Mouse (Mus musculus) Patski (cell line): ENCODE results near the gene Hoxb6. TPM values are rescaled to one million over a fixed set of nuclear protein-coding genes. Genes with fewer than 3 reads are reported as not detected.

Experiments used
- ATAC-seq: fragments of 100-300 bp; one replicate; pipeline ENCODE4 v1.8.0; 2021
- CTCF ChIA-PET: fragments of 350-600 bp; sonication (Branson Sonifier 250); formaldehyde crosslinking; loops from one replicate; lab custom pipeline; 2022; ENCODE audit warnings: inconsistent platforms; lab: Charles Lee
- POLR2A ChIA-PET: fragments of 350-600 bp; sonication (Branson Sonifier 250); formaldehyde crosslinking; loops from one replicate; lab custom pipeline; 2022; ENCODE audit warnings: antibody characterized with exemption, inconsistent platforms; lab: Charles Lee
- DNase-seq: peaks from one replicate; pipeline ENCODE4 v3.0.0-alpha.2; 2011; ENCODE audit warnings: low read depth, low spot score
- H3K27me3 ChIP-seq: fragments of 371-371 bp; one replicate; pipeline ENCODE4 v1.5.1; 2021
- CTCF ChIP-seq: fragments of 100-300 bp; IDR thresholded peaks from one replicate; pipeline ENCODE4 v1.5.1; 2021
- in situ Hi-C: fragments of 300-500 bp; cut with MboI; formaldehyde crosslinking; loops from 3 replicates; pipeline ENCODE4 v1.11.1; 2018; ENCODE audit warnings: low pct_unique_long_range_greater_than_20kb, mixed read lengths
- polyA plus RNA-seq: library from polyadenylated mRNA; unstranded; gene quantifications from one replicate; pipeline ENCODE4 v1.2.3, GENCODE M21; 2021

The Hoxb6 gene
- polyA plus RNA-seq, 1 experiment from 2014 or later = 69.7 TPM

DNA sequence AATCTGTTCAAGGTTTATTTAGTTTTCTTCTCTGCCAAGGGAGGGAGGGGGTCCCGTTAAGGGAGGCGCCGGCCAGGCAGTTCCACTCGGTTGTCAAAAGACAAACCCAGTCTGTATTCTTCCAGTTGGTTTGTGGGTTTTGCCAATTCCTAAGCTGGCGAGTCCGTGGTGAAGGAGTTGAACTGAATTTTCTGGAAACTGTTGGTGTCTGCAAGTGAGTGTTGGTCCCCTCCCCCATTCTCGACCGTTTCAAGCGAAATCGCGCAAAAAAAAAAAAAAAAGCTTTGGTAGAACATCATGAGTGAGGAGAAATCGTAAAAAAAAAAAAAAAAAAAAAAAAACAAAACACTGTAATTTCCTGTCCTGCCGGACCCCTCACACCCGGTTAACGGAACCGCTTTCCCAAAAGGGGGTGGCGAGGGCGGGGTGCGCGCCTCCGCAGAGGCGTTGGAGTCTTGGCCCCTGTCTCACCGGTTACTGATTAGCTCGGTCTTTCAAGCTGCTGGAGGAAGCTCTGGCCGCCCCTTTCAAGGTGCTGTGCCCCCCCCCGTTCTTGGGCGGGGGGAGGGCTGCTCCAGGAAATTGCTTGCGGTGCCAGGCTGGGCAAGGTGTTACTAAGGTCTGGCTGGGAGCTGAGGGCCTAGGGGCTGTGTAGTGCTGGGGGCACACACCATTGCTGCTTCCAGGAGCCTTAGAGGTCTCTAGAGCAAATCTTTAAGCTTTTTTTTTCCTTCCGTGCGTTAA, 3.0 kb downstream of the Hoxb6 start:
- CTCF ChIA-PET = interaction anchor here (0.7 to 21.6 kb wide), 7 partner anchors 9 to 434 kb away, joined by 3 to 215 read pairs (median 4); partner anchors contain the start of gene Hoxb8
- in situ Hi-C loops = loop anchor here (5.0 kb wide), 1 partner anchor 442 kb away; no protein-coding TSS in a partner anchor
- DNase-seq (no peak), ATAC-seq (no peak)
- POLR2A ChIA-PET = interaction anchor here (0.6 to 42.9 kb wide), 14 partner anchors 7 to 567 kb away, joined by 3 to 1274 read pairs (median 6); partner anchors contain the start of genes Hoxb4, Hoxb5, Hoxb6 and Hoxb7
- H3K27me3 ChIP-seq = no peaks in the 10 kb centered on the region
- no peak for TF ChIP-seq CTCF

DNA sequence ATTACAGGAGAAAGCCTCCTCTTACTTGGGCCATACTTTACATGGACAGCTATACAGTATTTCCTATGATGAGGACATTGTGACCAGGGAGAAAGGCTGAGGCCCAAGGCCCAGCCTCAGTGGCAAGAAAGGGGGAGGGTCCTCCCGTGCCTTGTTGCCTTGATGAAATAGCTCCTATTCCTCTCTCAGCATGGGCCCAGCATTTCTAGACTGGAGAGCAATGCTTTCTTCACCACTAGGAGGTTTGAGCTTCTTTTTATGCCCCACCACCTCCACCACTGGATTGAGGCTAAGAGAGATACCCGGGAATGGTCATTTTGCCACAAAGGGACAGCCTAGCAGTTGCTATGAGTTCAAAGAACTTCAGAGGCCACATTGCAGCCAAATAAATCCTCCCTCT, 4.7 kb downstream of the Hoxb6 start:
- H3K27me3 ChIP-seq = no peaks in the 10 kb centered on the region
- TF ChIP-seq CTCF = no peak
- DNase-seq (no peak), ATAC-seq (no peak)
- POLR2A ChIA-PET = interaction anchor here (0.6 to 42.9 kb wide), 12 partner anchors 5 to 1511 kb away, joined by 3 to 1274 read pairs (median 6); partner anchors contain the start of genes Hoxb4, Hoxb5, Hoxb6 and Hoxb7
- in situ Hi-C loops = loop anchor here (5.0 kb wide), 1 partner anchor 440 kb away; no protein-coding TSS in a partner anchor
- CTCF ChIA-PET = interaction anchor here (1.1 to 21.6 kb wide), 6 partner anchors 10 to 324 kb away, joined by 3 to 215 read pairs (median 4); partner anchors contain the start of gene Hoxb8

DNA sequence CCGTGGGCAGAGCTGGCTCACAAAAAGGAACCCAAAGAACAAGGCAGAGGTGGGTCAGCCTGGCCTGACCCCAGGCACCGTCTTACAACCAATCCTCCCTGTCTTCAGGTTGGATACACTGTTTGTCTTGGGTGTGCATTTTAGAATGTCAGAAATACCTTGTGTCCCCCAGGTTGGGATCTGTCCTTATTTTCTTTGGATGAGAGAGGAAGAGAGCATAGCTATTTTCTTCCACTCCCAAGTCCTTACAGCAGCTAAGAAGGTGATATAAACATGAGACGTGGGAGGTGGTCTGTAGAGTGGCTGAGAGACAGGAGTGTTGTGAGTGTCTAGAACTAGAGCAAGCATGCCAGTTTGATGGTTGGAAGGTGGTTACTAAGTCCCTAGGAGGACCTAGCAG, 5.2 kb downstream of the Hoxb6 start:
- ATAC-seq = no peak
- TF ChIP-seq CTCF = no peak
- ChIA-PET POLR2A (interaction anchor here (0.6 to 42.9 kb wide), 10 partner anchors 5 to 1511 kb away, joined by 3 to 1274 read pairs (median 6); partner anchors contain the start of genes Hoxb4, Hoxb5, Hoxb6 and Hoxb7), CTCF (interaction anchor here (1.2 to 21.6 kb wide), 4 partner anchors 9 to 324 kb away, joined by 3 to 215 read pairs (median 6); partner anchors contain the start of gene Hoxb8)
- DNase-seq = no peak
- H3K27me3 ChIP-seq = no peaks in the 10 kb centered on the region
- in situ Hi-C loops = loop anchor here (5.0 kb wide), 1 partner anchor 440 kb away; no protein-coding TSS in a partner anchor

DNA sequence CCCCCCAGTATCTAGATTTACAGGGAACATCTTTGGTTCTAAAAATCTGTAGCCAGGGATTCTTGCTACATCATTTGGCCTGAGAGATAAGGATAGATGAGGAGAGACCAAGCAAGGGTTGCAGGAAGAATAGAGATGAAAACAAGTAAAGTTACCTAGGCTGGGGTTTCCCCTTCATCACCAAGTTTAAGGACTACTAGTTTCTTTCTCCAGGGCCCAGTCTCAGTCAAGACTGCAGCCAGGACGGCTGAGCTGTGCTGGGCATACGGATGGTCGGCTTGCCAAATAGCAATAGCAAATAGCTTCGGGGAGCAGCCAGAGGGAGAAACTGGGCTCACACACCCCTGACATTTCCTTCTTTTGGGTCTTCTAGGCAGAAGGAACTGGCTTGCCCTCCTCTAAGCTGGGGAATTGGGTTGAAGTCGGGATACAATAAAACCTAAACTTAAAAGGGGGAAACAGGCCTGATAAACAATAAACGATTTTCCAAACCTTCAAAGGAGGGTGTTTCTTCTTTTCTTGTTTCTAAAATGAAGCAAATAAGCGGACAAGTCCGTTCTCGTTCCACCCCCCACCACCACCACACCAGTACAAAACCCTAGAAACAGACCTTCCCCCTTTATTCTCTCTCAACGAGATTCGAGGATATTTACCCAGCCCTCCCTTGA, 5.8 kb downstream of the Hoxb6 start:
- DNase-seq (no peak), ATAC-seq (no peak)
- CTCF ChIA-PET = interaction anchor here (1.2 to 21.6 kb wide), 3 partner anchors 19 to 323 kb away, joined by 3 to 215 read pairs (median 8); partner anchors contain the start of gene Hoxb8
- POLR2A ChIA-PET = interaction anchor here (1.8 to 42.9 kb wide), 4 partner anchors 4 to 249 kb away, joined by 6 to 1274 read pairs (median 645); partner anchors contain the start of genes Hoxb4, Hoxb5, Hoxb6 and Hoxb7
- in situ Hi-C loops = loop anchor here (5.0 kb wide), 1 partner anchor 439 kb away; no protein-coding TSS in a partner anchor
- TF ChIP-seq CTCF = no peak
- no peaks in the 10 kb centered on the region for H3K27me3 ChIP-seq

DNA sequence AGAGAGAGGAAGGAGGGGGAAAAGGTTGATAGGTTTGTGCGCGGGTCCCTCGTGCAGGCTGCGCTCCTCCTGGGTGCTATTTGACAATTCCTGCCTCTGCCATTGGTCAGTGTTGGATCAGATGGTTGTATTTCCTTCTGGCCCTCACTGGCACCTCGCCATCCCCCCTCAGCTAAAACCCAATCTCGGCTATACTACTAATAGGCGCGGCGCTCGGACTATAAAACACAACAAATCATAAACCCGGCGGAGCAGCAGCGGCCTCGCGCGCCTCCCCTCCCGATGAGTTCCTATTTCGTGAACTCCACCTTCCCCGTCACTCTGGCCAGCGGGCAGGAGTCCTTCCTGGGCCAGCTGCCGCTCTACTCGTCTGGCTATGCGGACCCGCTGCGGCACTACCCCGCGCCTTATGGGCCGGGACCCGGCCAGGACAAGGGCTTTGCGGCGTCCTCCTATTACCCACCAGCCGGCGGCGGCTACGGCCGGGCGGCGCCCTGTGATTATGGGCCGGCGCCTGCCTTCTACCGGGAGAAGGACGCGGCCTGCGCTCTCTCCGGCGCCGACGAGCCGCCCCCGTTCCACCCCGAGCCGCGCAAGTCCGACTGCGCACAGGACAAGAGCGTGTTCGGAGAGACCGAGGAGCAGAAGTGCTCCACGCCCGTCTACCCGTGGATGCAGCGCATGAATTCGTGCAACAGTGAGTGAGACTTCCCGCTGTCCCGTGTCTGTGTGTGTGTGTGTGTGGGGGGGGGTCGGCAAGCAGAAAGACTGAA, 6.8 kb downstream of the Hoxb6 start:
- no peaks in the 10 kb centered on the region for H3K27me3 ChIP-seq
- POLR2A ChIA-PET = interaction anchor here (1.0 to 42.9 kb wide), 6 partner anchors 3 to 322 kb away, joined by 3 to 1274 read pairs (median 24); partner anchors contain the start of genes Hoxb4, Hoxb5, Hoxb6 and Hoxb7
- DNase-seq = no peak
- CTCF ChIA-PET = interaction anchor here (21.6 kb wide), 1 partner anchor 20 kb away, joined by 215 read pairs; the partner anchor contains the start of gene Hoxb8
- no peak for TF ChIP-seq CTCF
- in situ Hi-C loops = loop anchor here (5.0 kb wide), 1 partner anchor 438 kb away; no protein-coding TSS in a partner anchor
- no peak for ATAC-seq

DNA sequence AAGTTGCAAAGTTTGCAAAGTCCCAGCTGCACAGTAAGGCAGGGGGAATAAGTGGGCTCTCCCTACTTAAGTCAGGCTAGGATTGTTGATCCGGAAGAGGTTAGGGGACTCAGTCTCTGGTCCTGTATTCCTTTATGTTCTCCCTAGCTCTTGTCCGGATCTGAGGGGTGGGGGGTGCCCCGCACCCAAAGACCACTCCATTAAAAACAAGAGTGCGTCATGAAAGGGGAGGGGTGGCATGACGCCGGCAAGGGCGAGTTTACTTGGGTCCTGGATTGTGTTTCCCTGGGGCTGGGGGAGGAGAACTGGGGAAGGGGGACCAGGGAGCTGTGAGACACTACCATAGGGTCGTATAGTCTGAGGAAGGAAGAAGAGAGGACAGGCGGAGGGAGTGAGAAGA, 7.5 kb downstream of the Hoxb6 start:
- ChIA-PET CTCF (interaction anchor here (21.6 kb wide), 1 partner anchor 21 kb away, joined by 215 read pairs; the partner anchor contains the start of gene Hoxb8), POLR2A (interaction anchor here (0.9 to 42.9 kb wide), 9 partner anchors 2 to 440 kb away, joined by 3 to 1274 read pairs (median 5); partner anchors contain the start of genes Hoxb4, Hoxb5, Hoxb6 and Hoxb7)
- ATAC-seq (no peak), DNase-seq (no peak)
- no peaks in the 10 kb centered on the region for H3K27me3 ChIP-seq
- TF ChIP-seq CTCF = no peak
- in situ Hi-C loops = loop anchor here (5.0 to 10.0 kb wide), 6 partner anchors 115 to 563 kb away; no protein-coding TSS in a partner anchor

DNA sequence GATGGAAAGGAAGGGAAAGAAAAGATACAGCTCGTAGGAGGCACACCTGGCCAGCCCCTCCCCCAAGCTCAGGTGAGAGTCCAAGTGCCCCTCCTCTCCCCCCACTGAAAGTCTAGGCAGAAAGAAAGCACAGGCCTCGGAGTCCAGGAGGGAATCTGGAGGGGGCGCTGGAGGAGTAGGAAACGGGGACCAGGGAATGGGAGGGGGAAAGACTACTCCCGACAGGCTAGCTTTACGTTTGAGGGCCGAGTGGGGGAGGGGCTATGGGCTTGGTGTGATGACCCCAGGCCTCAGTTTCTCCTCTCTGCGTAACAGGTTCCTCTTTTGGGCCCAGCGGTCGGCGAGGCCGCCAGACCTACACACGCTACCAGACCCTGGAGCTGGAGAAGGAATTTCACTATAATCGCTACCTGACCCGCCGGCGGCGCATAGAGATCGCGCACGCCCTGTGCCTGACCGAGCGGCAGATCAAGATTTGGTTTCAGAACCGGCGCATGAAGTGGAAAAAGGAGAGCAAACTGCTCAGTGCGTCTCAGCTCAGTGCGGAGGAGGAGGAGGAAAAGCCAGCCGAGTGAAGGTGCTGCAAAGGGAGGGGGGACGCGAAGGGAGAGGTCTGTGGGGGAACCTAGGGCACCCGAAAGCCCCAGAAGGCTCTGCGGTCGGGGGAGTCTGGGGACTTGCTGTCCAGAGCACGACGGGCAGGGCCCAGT, 8.2 kb downstream of the Hoxb6 start:
- ChIA-PET POLR2A (interaction anchor here (0.9 to 42.9 kb wide), 10 partner anchors 2 to 439 kb away, joined by 3 to 1274 read pairs (median 4); partner anchors contain the start of genes Hoxb4, Hoxb5, Hoxb6 and Hoxb7), CTCF (interaction anchor here (2.3 to 21.6 kb wide), 2 partner anchors 15 to 22 kb away, joined by 6 to 215 read pairs; partner anchors contain the start of gene Hoxb8)
- no peak for TF ChIP-seq CTCF
- no peaks in the 10 kb centered on the region for H3K27me3 ChIP-seq
- ATAC-seq (no peak), DNase-seq (no peak)
- in situ Hi-C loops = loop anchor here (5.0 to 10.0 kb wide), 5 partner anchors 114 to 562 kb away; no protein-coding TSS in a partner anchor

DNA sequence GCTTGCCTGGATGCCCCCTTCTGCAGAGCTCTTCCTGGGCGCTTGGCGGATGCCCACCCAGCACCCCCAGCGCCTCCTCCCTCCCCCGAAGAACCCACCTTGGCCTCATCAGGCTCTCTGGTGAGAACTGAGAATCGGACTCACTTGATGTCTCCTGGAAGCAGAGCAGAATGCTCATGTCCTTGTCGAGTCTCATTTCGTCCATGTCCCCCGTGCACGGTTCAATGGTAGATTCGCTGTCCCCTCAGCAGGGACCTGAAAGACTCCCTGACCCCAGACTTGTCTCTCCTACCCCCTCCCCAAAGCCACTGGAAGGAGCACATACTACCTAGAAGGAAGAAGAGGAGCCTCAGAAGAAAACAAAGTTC, 8.8 kb downstream of the Hoxb6 start:
- ChIA-PET POLR2A (interaction anchor here (0.5 to 42.9 kb wide), 8 partner anchors 1 to 438 kb away, joined by 3 to 1274 read pairs (median 5); partner anchors contain the start of genes Hoxb4, Hoxb5, Hoxb6 and Hoxb7), CTCF (interaction anchor here (1.9 to 21.6 kb wide), 3 partner anchors 15 to 54 kb away, joined by 5 to 215 read pairs (median 6); partner anchors contain the start of gene Hoxb8)
- TF ChIP-seq CTCF = no peak
- ATAC-seq (no peak), DNase-seq (no peak)
- in situ Hi-C loops = loop anchor here (5.0 to 10.0 kb wide), 5 partner anchors 114 to 561 kb away; no protein-coding TSS in a partner anchor
- no peaks in the 10 kb centered on the region for H3K27me3 ChIP-seq
